Comparison of ENCODE assay signal across 19 mouse cellular contexts in the genomic region with DNA sequence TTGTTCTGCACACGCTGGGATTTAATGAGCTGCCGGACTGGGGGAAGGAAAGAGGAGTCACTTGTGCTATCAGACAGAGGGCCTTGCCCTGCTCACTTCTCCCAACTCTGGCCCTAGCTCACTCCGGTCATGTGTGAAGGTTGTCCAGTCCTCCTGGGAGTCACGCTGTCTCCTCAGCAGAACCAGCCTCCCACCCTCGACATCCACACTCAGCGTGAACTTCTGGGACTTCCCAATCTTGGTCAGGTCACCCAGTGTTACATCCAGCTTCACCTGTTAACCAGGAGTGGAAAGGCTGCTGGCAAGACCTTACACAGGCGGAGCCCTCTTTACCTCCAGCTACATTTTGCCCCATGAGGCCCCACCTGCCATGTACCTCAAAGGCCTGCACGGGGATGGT. TPM values are rescaled to one million over a fixed set of nuclear protein-coding genes. Genes with fewer than 3 reads are reported as not detected.
"Had no signal": no experiment of that assay in that cellular context is flagged by ENCODE, and none has a peak within 500 bp of the region (broad histone marks: within the 10 kb centered on the region; RNA-seq: fewer than 3 reads in every experiment).

No protein-coding gene starts in this region.

- H3K4me3 ChIP-seq: midbrain, embryonic 10.5 days; midbrain, embryonic 13.5 days; midbrain, embryonic 15.5 days; neural tube, embryonic 13.5 days; neural tube, embryonic 15.5 days had no signal

- DNase-seq: lung, adult 18-20 months; lung, embryonic 14.5 days; lung, postnatal 10 days; lung, postnatal 4 days; retina, postnatal 1 day; right cerebral cortex, adult 18-20 months; right cerebral cortex, postnatal 25 days; right cerebral cortex, postnatal 4 days; spleen, adult 18-20 months; thymus, adult 18-20 months; thymus, postnatal 14 days; thymus, postnatal 36 days had no signal

- H3K4me2 ChIP-seq: lung, embryonic 14.5 days; midbrain, embryonic 13.5 days; midbrain, embryonic 15.5 days; neural tube, embryonic 13.5 days; neural tube, embryonic 15.5 days had no signal

- H3K36me3 ChIP-seq: midbrain, embryonic 15.5 days had no signal

- H3K9ac ChIP-seq: liver, embryonic 14.5 days; lung, embryonic 14.5 days; midbrain, embryonic 13.5 days; midbrain, embryonic 15.5 days; neural tube, embryonic 13.5 days; neural tube, embryonic 15.5 days had no signal

- H3K9me3 ChIP-seq: midbrain, embryonic 13.5 days; midbrain, embryonic 15.5 days; neural tube, embryonic 13.5 days; neural tube, embryonic 15.5 days had no signal

- H3K27me3 ChIP-seq: midbrain, embryonic 13.5 days; midbrain, embryonic 15.5 days; neural tube, embryonic 13.5 days had no signal

- H3K27ac ChIP-seq: liver, embryonic 14.5 days; midbrain, embryonic 10.5 days; midbrain, embryonic 13.5 days; midbrain, embryonic 15.5 days; neural tube, embryonic 13.5 days; neural tube, embryonic 15.5 days had no signal

- ATAC-seq: midbrain, embryonic 13.5 days; midbrain, embryonic 15.5 days had no signal

RNA-seq across cellular contexts. Expression of gene Phox2a, which starts 13.3 kb away (rescaled TPM):
- polyA plus RNA-seq: liver, embryonic 14.5 days; thymus, postnatal 0 days had no signal
